Mouse (Mus musculus) neural tube, embryonic 14.5 days (tissue): ENCODE measurements around the gene Kcnk5. TPM values are rescaled to one million over a fixed set of nuclear protein-coding genes. Genes with fewer than 3 reads are reported as not detected.

Experiments used
- ATAC-seq: fragments of 200-750 bp; cut with Nextera tagmentation; 2 replicates; pipeline ENCODE4 v1.8.0; 2017; ENCODE audit warnings: low read depth, mild to moderate bottlenecking, moderate TSS enrichment, moderate library complexity
- H3K27ac ChIP-seq: fragments of 300-500 bp; sonication (generic); 2 replicates; pipeline ENCODE4 v1.5.1; 2014; ENCODE audit warnings: low read depth, mild to moderate bottlenecking, control low read depth, low read length, moderate library complexity, mixed read lengths
- H3K27me3 ChIP-seq: fragments of 300-500 bp; sonication (generic); 2 replicates; pipeline ENCODE4 v1.6.1; 2014; ENCODE audit warnings: low read length; ENCODE audit not compliant: control insufficient read depth, insufficient read depth
- H3K36me3 ChIP-seq: fragments of 300-500 bp; sonication (generic); 2 replicates; pipeline ENCODE4 v1.6.1; 2014; ENCODE audit warnings: low read length, mixed read lengths; ENCODE audit not compliant: control insufficient read depth, insufficient read depth
- H3K4me1 ChIP-seq: fragments of 300-500 bp; sonication (generic); 2 replicates; pipeline ENCODE4 v1.6.1; 2014; ENCODE audit warnings: low read length; ENCODE audit not compliant: control insufficient read depth, insufficient read depth
- H3K4me2 ChIP-seq: fragments of 300-500 bp; sonication (generic); 2 replicates; pipeline ENCODE4 v1.6.1; 2014; ENCODE audit warnings: mild to moderate bottlenecking, low read depth, low read length, control low read depth
- H3K4me3 ChIP-seq: fragments of 300-500 bp; sonication (generic); 2 replicates; pipeline ENCODE4 v1.5.1; 2014; ENCODE audit warnings: low read depth, low read length, control low read depth, mixed read lengths
- H3K9ac ChIP-seq: fragments of 300-500 bp; sonication (generic); replicated peaks from 2 replicates; pipeline ENCODE4 v1.6.1; 2014; ENCODE audit warnings: low read depth, mild to moderate bottlenecking, control low read depth, low read length, mixed read lengths
- H3K9me3 ChIP-seq: fragments of 300-500 bp; sonication (generic); 2 replicates; pipeline ENCODE4 v1.6.1; 2016; ENCODE audit warnings: low read length; ENCODE audit not compliant: control insufficient read depth
- WGBS: fragments of 180-500 bp; shearing (Covaris S2); extraction: QIAGEN DNeasy Blood & Tissue Kit; methylation state at CpG from one replicate; pipeline ENCODE4 v1.1.7; 2014; 5-methylcytosine and 5-hydroxymethylcytosine counted together
- polyA plus RNA-seq: library from polyadenylated mRNA; unstranded; fragments of >200 nt; fragmentation: Nextera tagmentation; extraction: Ambion mirVana; gene quantifications from 2 replicates; pipeline ENCODE4 v1.2.1, GENCODE M21; 2014

Gene Kcnk5
- polyA plus RNA-seq, 1 experiment from 2014 or later = 0.32 TPM

GRCm38 (mm10) chr14:20165413-20165812, 16.2 kb downstream of the Kcnk5 start:
- Histone ChIP-seq H3K27ac (no peak overlapping the region), H3K36me3 (no peaks in the 10 kb centered on the region), H3K27me3 (no peaks in the 10 kb centered on the region), H3K4me2 (no peak overlapping the region), H3K4me1 (no peaks in the 10 kb centered on the region), H3K4me3 (no peak overlapping the region), H3K9me3 (no peaks in the 10 kb centered on the region), H3K9ac (no peak overlapping the region)
- no peak for ATAC-seq
- 82% methylated on average over 1 of the region's 1 CpGs for WGBS

GRCm38 (mm10) chr14:20164438-20164837, 17.2 kb downstream of the Kcnk5 start:
- H3K27me3 ChIP-seq = no peaks in the 10 kb centered on the region
- H3K27ac ChIP-seq = no peak overlapping the region
- ATAC-seq = no peak
- H3K4me2 ChIP-seq = no peak overlapping the region
- no peaks in the 10 kb centered on the region for H3K36me3 ChIP-seq
- H3K4me1 ChIP-seq = no peaks in the 10 kb centered on the region
- H3K9me3 ChIP-seq = no peaks in the 10 kb centered on the region
- H3K9ac ChIP-seq = no peak overlapping the region
- 85% methylated on average over 7 of the region's 7 CpGs for WGBS
- H3K4me3 ChIP-seq = no peak overlapping the region

- no peak for ATAC-seq
- no peaks in the 10 kb centered on the region for H3K9me3 ChIP-seq
- H3K4me3 ChIP-seq = no peak overlapping the region
- H3K36me3 ChIP-seq = no peaks in the 10 kb centered on the region
- H3K4me1 ChIP-seq = no peaks in the 10 kb centered on the region
- H3K4me2 ChIP-seq = no peak overlapping the region
- H3K9ac ChIP-seq = no peak overlapping the region
- 86% methylated on average over 6 of the region's 6 CpGs for WGBS
- no peak overlapping the region for H3K27ac ChIP-seq
- no peaks in the 10 kb centered on the region for H3K27me3 ChIP-seq
These were observed 18.9 kb downstream of the Kcnk5 start for GRCm38 (mm10) chr14:20162686-20163085.

GRCm38 (mm10) chr14:20158727-20159681, 22.6 kb downstream of the Kcnk5 start:
- Histone ChIP-seq H3K27me3 (no peaks in the 10 kb centered on the region), H3K9me3 (no peaks in the 10 kb centered on the region), H3K4me3 (no peak overlapping the region), H3K4me2 (no peak overlapping the region), H3K36me3 (no peaks in the 10 kb centered on the region), H3K27ac (no peak overlapping the region), H3K4me1 (no peaks in the 10 kb centered on the region), H3K9ac (no peak overlapping the region)
- WGBS = 75% methylated on average over 8 of the region's 8 CpGs
- ATAC-seq = no peak

GRCm38 (mm10) chr14:20157595-20157994, 24.0 kb downstream of the Kcnk5 start:
- no peak overlapping the region for H3K27ac ChIP-seq
- no peak overlapping the region for H3K9ac ChIP-seq
- WGBS = 90% methylated on average over 10 of the region's 10 CpGs
- H3K4me2 ChIP-seq = no peak overlapping the region
- no peaks in the 10 kb centered on the region for H3K36me3 ChIP-seq
- no peaks in the 10 kb centered on the region for H3K4me1 ChIP-seq
- no peak overlapping the region for H3K4me3 ChIP-seq
- no peaks in the 10 kb centered on the region for H3K27me3 ChIP-seq
- ATAC-seq = no peak
- H3K9me3 ChIP-seq = no peaks in the 10 kb centered on the region

GRCm38 (mm10) chr14:20155718-20156117, 25.9 kb downstream of the Kcnk5 start:
- 64% methylated on average over 10 of the region's 10 CpGs for WGBS
- Histone ChIP-seq H3K27ac (no peak overlapping the region), H3K9ac (no peak overlapping the region), H3K9me3 (no peaks in the 10 kb centered on the region), H3K4me1 (no peaks in the 10 kb centered on the region), H3K36me3 (no peaks in the 10 kb centered on the region), H3K4me3 (no peak overlapping the region), H3K27me3 (no peaks in the 10 kb centered on the region), H3K4me2 (no peak overlapping the region)
- no peak for ATAC-seq

- Histone ChIP-seq H3K36me3 (no peaks in the 10 kb centered on the region), H3K27ac (no peak overlapping the region), H3K9ac (no peak overlapping the region), H3K4me3 (no peak overlapping the region), H3K27me3 (no peaks in the 10 kb centered on the region), H3K4me2 (no peak overlapping the region), H3K4me1 (no peaks in the 10 kb centered on the region), H3K9me3 (no peaks in the 10 kb centered on the region)
- no peak for ATAC-seq
- 87% methylated on average over 4 of the region's 4 CpGs for WGBS
These were observed 26.7 kb downstream of the Kcnk5 start for GRCm38 (mm10) chr14:20154937-20155336.

- ATAC-seq = no peak
- no peaks in the 10 kb centered on the region for H3K9me3 ChIP-seq
- H3K9ac ChIP-seq = no peak overlapping the region
- H3K4me1 ChIP-seq = no peaks in the 10 kb centered on the region
- no peak overlapping the region for H3K4me3 ChIP-seq
- H3K27ac ChIP-seq = no peak overlapping the region
- no peaks in the 10 kb centered on the region for H3K36me3 ChIP-seq
- no peaks in the 10 kb centered on the region for H3K27me3 ChIP-seq
- WGBS = 71% methylated on average over 7 of the region's 7 CpGs
- no peak overlapping the region for H3K4me2 ChIP-seq
These were observed 27.4 kb downstream of the Kcnk5 start for GRCm38 (mm10) chr14:20154245-20154644.
